Mouse (Mus musculus): ENCODE data around the gene Zfr.

- TF ChIP-seq CTCF (IDR thresholded peaks at IDR 0.05) (no peak), POLR2A (IDR thresholded peaks at IDR 0.05; ENCODE audit: insufficient read depth, low read depth, low read length) (no peak), EP300 (IDR thresholded peaks at IDR 0.05; ENCODE audit: insufficient read depth, low read depth, low read length) (no peak)
Measured at GRCm38 (mm10) chr15:12093961-12094566, 23.6 kb upstream of the Zfr start.
